Mouse (Mus musculus): ENCODE measurements around the gene Tango6. TPM values are rescaled to one million over a fixed set of nuclear protein-coding genes. Genes with fewer than 3 reads are reported as not detected.
A peak's percentile ranks its signal among the peaks of the same experiment; 100 is the strongest.

Gene Tango6
- total RNA-seq, 2 experiments from 2014 or later = 2.0 to 3.5 TPM

GRCm38 (mm10) chr8:106697748-106698248 is 14.9 kb downstream of the Tango6 start:
- ATAC-seq (replicated peaks; ENCODE audit: low FRiP score, poor library complexity, severe bottlenecking) = no peak

- ATAC-seq (replicated peaks; ENCODE audit: low FRiP score, poor library complexity, severe bottlenecking) = peak; percentile 65; the same call in 1 of the 2 replicates
Measured at GRCm38 (mm10) chr8:106699588-106699987, 16.7 kb downstream of the Tango6 start.

GRCm38 (mm10) chr8:106700131-106700530 is 17.3 kb downstream of the Tango6 start:
- ATAC-seq (replicated peaks; ENCODE audit: low FRiP score, poor library complexity, severe bottlenecking) = no peak

DNA sequence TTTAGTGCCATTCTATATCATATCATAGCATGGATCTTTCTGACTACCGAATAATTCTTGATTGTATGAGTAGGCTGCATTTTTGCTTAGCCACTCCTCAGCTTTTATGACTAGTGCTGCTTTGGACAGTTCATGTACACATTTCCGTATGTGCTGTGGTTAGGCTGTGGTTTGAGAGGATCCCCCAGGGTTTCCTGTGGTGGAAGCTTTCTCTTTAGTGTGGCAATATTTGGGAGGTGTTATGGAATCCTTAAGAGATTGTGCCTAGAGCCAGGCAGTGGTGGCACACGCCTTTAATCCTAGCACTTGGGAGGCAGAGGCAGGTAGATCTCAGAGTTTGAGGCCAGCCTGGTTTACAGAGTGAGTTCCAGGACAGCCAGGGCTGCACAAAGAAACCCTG is 18.5 kb downstream of the Tango6 start:
- no peak for ATAC-seq (replicated peaks; ENCODE audit: low FRiP score, poor library complexity, severe bottlenecking)

DNA sequence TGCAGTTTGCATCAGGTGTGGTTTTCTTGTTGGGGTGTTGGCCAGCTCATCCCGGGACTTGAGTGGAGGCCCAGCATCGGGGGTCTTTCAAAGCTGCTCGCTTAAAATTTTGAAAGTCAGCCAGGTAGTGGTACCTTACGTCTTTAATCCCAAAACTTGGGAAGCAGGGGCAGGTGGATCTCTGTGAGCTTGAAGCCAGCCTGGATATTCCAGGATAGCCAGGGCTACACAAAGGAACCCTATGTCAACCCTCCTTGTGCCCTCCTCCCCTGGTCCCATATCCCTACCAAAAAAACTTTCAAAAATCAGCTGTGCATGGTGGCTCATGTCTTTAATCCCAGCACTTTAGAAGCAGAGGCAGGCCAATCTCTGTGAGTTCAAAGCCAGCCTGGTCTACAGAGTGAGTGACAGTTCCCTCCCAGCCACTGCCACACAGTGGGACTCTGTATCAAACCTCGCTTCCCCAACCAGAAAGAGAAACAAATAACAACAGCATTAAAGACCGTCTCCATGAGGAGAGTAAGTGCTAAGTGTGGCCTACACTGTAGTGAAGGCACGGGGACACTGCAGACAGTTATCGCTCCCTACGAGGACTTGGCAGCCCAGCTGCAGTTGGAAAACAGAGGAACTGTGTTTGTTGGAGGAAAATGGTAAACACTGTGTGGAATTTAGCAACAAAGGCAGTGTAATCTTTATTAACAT is 21.5 kb downstream of the Tango6 start:
- no peak for ATAC-seq (replicated peaks; ENCODE audit: low FRiP score, poor library complexity, severe bottlenecking)

DNA sequence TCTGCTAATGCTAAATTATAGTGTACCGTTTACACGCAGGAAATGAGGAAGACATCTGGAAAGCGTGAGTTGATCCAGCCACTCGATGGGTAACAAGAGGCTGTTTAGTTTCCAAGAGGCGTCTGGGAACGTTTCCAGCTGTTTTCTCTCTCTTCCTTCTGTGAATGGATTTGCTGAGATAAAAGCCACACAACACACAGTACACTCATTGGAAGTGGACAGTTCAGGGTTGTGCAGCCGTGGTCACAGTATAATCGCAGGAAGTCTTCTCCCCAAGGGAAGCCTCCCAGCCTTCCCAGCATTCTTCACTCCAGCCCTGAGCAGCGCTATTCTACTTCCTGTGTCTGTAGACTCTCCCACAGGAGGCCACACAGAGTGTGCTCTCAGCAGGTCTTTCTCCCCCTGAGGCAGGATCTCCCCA is 22.0 kb downstream of the Tango6 start:
- ATAC-seq (replicated peaks; ENCODE audit: low FRiP score, poor library complexity, severe bottlenecking) = 0 out of 2 replicates have a peak, but pooled peaks have one; percentile 39

- no peak for ATAC-seq (replicated peaks; ENCODE audit: low FRiP score, poor library complexity, severe bottlenecking)
Measured at GRCm38 (mm10) chr8:106706194-106706593, 23.3 kb downstream of the Tango6 start.

- no peak for ATAC-seq (replicated peaks; ENCODE audit: low FRiP score, poor library complexity, severe bottlenecking)
Measured at GRCm38 (mm10) chr8:106710002-106710401, 27.1 kb downstream of the Tango6 start.

DNA sequence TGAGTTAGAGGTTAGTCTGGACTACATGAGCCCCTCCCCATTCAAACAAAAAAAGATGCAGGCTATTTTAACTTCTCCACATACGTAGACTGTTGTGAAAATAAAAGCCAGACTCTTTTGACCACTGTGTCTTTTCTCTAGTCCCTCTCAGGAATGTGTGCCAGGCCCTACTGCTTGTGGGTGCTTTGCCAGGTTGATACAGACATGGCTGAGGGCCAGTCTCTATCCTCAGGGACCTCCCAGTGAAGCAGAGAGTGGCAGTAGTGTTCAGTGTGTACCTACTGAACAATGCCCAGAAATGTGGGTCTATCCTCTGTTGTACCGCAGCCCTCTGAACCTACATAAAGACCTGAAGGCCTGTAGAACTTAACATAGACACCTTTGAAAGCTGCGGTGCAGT is 29.6 kb downstream of the Tango6 start:
- no peak for ATAC-seq (replicated peaks; ENCODE audit: low FRiP score, poor library complexity, severe bottlenecking)

GRCm38 (mm10) chr8:106714297-106714696 is 31.4 kb downstream of the Tango6 start:
- no peak for ATAC-seq (replicated peaks; ENCODE audit: low FRiP score, poor library complexity, severe bottlenecking)

DNA sequence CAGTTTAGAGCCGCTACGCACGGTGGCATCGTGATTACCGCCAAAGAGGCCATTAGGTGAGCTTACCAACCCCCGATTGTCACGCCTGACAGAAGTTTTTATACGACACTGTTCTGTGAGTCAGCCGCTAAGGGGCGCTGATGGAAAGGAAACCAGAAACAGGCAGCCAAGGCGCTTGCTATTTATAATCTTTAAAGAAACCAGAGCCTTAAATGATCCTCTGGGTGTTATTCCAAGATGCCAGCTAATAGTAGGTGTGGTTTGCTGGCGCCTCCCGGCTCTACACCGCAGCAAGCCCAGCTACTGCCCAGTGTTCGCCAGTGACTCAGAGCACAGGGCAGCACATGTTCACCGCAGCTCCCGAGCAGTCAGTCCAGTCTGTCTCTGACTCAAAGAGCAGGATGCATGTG is 35.2 kb downstream of the Tango6 start:
- no peak for ATAC-seq (replicated peaks; ENCODE audit: low FRiP score, poor library complexity, severe bottlenecking)

DNA sequence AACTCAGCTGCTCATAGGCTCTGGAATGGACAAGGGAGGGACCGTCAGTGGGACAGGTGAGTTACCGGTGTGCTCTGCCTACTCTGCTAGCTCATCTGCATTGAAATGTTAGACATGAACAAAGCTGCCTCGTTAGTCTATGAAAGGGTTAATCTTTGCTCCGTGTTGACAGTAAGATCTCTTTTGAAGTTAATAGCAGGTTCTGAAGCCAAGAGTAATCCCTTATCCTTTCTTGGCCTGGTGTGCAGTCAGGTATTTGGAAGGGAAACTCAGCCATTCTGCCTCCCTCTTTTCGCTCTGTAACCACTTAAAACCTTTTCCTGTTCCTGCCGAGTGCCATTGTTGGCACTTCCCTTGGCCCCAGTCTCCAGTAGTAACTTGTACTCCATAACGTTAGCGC is 38.1 kb downstream of the Tango6 start:
- ATAC-seq (replicated peaks; ENCODE audit: low FRiP score, poor library complexity, severe bottlenecking) = no peak

DNA sequence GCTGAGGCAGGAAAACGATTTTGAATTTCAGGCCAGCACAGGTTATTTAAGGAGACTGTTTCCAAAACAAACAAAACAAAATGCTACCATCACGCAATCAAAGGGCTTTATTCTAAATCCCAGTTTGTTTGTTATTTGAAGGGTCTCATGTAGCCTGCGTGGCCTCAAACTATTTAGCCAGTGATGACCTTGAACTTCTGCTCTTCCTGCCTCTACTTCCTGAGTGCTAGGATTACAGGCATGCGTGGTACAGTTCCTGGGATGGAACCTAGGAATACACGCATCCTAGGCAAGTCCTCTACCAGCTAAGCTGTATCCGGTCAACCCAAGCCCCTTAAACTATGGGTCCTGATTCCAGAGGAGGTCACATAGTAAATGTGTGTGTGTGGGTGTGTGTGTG is 39.6 kb downstream of the Tango6 start:
- ATAC-seq (replicated peaks; ENCODE audit: low FRiP score, poor library complexity, severe bottlenecking) = no peak

DNA sequence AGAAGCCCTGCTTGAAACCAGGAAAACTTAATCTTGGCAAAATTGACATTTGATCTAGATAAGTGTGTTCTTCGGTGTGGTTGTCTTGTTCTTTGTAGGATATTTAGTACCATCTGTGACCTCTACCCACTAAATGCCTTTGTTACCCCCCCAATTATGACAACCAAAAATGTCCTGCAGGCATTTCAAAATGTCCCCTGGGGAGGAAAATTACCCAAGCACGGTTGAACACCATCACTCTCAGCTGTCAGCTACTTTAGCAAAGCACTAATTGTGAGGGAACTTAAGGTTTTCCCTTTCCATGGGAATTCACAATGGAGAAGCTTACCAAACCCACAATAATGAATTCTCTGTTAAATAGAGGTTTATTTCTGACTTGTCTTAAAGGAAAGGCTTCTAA is 41.1 kb downstream of the Tango6 start:
- ATAC-seq (replicated peaks; ENCODE audit: low FRiP score, poor library complexity, severe bottlenecking) = no peak

GRCm38 (mm10) chr8:106726551-106726950 is 43.7 kb downstream of the Tango6 start:
- ATAC-seq (replicated peaks; ENCODE audit: low FRiP score, poor library complexity, severe bottlenecking) = no peak

DNA sequence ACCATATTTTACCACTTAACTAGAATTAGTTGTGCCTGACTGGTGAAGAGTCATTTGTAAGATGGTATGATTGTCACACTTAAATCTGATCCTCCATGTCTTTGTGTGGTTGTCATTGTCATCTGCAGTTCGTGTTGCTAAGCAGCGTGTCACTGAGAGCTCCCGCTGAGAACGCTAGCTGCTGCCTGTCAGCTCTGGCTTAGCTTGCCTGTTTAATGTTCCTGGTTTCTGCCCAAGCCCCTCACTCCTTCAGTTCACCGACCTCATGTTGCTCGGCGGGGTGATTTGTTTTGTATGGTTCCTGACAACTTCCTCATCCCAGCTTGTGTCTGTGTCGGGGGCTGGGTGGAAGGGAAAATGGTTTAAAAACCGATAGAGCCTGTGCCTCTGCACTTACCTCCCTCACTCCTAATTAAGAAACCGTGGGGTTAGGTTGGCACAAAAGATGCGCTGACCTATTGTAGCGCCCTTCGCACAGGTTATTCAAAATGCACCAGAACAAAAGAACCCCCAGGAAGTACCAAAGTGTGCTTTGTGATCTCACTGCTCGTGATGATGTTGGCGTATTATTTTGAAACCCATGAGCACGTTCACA is 44.5 kb downstream of the Tango6 start:
- no peak for ATAC-seq (replicated peaks; ENCODE audit: low FRiP score, poor library complexity, severe bottlenecking)

DNA sequence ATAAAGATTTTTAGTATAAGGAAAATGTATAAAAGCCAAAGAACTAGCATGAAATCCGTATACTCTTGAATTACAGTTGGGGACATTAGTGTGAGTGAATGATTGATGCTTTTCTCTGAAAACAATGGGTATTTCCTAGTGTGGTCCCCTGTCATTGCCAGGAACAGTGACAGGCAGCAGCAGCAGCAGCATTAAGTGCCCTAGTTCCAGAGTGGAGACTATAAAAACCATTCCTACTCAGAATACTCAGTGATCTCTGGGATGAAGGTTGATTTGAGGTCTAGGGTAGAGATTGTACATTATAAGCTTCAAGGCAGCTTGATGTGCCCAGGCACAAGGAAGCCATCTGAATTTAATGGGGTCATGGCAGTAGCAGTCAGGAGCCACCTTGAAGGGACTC is 45.0 kb downstream of the Tango6 start:
- ATAC-seq (replicated peaks; ENCODE audit: low FRiP score, poor library complexity, severe bottlenecking) = no peak

DNA sequence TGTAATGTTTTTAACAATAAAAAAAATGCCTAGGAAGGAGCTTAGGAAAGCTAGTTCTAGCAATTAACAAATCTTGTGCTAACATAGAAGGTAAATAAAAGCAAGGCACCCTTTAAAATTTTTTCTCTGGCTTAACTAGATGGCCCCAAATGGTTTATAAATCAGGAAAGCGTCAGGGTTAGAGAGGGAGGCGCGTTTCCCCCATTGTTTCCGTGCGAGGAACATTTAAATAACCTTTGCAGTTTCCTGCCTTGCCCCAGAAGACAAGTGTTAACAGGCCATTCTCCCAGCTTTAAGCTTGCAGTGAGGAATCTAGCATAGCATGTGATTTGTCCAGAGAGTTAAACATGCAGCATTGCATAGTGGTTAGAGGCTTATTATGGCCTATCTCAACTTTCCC is 50.1 kb downstream of the Tango6 start:
- no peak for ATAC-seq (replicated peaks; ENCODE audit: low FRiP score, poor library complexity, severe bottlenecking)

DNA sequence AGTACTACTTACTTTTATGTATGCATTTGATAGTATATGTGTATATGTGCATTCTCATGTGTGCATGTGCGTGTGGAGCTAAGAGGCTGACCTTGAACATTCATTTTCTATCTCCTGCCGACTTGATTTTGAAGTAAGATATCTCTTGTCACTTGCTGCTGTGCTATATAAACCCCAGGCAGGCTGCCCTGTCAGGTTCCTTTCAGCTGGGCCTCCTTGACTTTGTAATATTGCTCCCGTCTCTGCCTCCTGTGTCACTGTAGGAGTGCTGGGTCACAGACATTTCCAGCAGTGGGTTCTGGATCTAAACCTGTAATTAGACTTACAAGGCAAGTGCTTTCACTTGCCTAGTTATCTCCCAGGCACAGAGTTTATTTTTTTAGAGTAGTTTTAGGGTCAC is 50.8 kb downstream of the Tango6 start:
- ATAC-seq (replicated peaks; ENCODE audit: low FRiP score, poor library complexity, severe bottlenecking) = no peak

DNA sequence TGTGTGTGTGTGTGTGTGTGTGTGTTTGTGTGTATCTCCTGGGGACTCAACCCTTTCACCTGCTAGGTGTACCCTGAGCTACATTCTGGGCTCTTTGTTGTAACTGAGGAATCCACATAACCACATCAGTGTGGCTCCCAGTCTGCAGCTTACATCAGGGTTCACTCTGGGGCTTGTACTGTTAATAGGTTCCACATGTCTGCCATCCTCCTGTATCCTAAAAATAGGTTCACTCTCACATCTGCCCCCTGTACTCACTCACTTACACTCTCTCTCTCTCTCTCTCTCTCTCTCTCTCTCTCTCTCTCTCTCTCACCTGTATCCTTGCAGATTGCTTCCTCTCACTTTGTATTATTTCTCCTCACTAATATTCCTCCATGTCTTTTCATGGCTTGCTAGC is 51.4 kb downstream of the Tango6 start:
- ATAC-seq (replicated peaks; ENCODE audit: low FRiP score, poor library complexity, severe bottlenecking) = no peak

DNA sequence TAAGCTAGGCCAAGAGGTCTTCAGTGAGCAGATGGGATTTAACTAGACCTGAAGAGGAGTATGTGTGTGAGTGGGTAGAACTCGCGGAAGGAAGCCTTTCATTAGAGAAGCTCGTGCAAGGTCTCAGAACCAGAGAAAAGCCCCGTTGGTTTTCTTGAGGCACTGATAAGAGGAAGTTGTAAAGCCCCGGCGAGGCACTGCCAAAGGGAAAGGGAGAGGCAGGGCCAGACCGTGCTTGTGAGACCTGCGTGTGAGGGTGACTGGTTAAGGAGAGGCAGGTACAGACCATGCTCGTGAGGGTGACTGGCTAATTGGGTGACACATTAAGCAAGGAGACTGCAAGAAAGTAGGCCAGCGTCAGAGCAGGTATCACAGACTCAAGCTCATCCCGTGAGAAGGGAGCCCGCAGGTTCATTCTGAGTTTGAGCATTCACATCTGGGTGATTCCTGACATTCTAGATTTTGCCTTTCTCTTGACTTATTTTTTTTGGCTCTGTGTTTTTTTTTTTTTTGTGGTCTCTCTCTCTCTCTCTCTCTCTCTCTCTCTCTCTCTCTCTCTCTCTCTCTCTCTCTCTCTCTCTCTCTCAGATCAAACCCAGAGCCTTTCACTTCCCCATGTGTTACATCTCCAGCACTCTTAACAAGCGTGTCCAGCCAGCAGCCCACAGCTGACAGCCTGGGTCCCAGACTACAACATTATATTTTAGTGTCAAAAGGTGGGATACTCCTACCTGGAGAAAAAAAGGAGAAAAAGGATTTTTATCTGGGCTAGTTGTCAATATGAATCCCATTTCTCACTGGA is 54.2 kb downstream of the Tango6 start:
- ATAC-seq (replicated peaks; ENCODE audit: low FRiP score, poor library complexity, severe bottlenecking) = no peak
